Mouse (Mus musculus) embryo, embryonic 9.5 days (tissue): Measurements from ENCODE around the gene Zeb2.

Experiments
- DNase-seq: peaks from one replicate; pipeline ENCODE4 v3.0.0-alpha.2; 2017; ENCODE audit errors: extremely low spot score

Gene Zeb2

DNA sequence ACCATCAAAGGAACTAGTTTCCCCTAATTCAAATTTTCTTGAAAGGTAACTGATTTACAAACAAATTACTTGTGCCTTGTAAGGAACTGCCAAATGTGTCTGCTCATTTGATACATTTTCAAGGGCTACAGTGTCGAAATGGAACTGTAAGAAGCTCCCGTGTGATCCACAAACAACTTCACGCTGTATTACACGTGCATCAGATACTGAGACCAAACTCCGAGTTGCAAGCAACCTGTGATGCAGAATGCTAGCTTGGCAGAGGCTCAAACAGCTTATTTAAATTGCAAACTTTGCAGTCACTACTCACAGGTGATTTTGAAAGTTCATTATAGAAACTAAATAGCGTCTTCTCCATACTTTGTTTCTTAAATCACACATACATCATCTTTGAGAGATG lies 55.1 kb downstream of the Zeb2 start:
- DNase-seq: no peak

GRCm38 (mm10) chr2:45060768-45061167 lies 56.4 kb downstream of the Zeb2 start:
- DNase-seq: no peak

- no peak for DNase-seq
These were observed 57.0 kb downstream of the Zeb2 start for GRCm38 (mm10) chr2:45060202-45060601.

- no peak for DNase-seq
These were observed 57.6 kb downstream of the Zeb2 start for GRCm38 (mm10) chr2:45059599-45059998.

GRCm38 (mm10) chr2:45059010-45059409 lies 58.2 kb downstream of the Zeb2 start:
- no peak for DNase-seq

- no peak for DNase-seq
These were observed 59.0 kb downstream of the Zeb2 start for GRCm38 (mm10) chr2:45058183-45058582.

- DNase-seq: no peak
These were observed 60.2 kb downstream of the Zeb2 start for GRCm38 (mm10) chr2:45056856-45057562.

DNA sequence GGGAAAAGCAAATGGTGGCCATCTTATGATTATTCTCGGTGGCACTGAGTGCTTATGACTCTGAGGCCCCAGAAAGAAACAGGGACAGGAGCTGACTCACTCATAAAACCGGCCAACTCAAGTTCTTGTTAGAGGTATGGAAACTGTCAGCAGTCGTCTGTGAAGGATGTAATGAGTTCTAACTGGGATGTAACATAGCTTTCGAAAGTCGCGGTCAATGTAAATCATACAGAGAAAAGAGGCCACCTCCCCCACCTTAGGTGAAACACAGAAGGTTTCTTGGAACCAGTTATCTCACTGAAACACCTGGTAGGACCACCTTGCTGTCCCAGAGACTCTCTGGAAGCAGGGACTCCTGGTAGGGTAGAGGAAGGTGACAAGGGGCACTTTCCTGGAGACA lies 61.3 kb downstream of the Zeb2 start:
- no peak for DNase-seq

- no peak for DNase-seq
These were observed 62.1 kb downstream of the Zeb2 start for GRCm38 (mm10) chr2:45055034-45055615.

GRCm38 (mm10) chr2:45054070-45055025 lies 62.8 kb downstream of the Zeb2 start:
- DNase-seq: no peak

DNA sequence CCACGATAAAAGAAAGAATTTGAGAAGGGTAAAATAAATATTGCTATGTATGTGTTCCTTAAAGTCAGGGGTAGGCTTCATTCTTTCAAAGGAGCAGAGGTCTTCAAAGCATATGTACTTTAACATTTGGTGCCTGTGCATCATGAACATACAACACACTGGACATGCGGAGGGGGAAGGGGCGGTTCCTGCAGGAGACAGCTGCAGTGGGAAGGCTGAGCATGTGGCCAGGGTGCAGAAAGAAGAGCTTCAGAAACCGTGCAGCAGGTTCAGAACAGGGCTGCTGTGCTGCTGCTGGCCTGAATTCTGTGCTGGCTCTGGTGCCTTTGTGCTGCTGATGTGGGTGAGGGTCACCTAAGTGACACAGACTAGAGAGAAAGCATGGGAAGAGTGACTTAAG lies 64.6 kb downstream of the Zeb2 start:
- DNase-seq: no peak

DNA sequence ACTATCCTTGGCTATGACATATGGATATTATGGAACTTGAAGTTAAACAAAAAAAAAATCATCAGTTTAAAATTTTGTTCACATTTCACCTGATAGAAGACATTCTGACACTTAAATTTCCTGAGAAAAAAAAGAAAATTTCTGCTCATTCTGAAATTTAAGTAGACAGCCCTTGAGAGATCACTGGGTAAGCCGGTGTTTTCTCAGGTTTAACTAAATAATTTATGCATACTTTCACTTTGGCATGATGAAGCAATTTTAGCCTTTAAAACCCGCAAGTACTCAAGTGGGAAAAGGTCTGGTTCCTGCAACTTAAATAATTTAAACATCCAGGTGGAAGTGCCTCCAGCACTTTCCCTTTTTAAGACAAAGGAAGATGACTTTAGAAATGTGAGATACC lies 65.9 kb downstream of the Zeb2 start:
- DNase-seq: no peak

DNA sequence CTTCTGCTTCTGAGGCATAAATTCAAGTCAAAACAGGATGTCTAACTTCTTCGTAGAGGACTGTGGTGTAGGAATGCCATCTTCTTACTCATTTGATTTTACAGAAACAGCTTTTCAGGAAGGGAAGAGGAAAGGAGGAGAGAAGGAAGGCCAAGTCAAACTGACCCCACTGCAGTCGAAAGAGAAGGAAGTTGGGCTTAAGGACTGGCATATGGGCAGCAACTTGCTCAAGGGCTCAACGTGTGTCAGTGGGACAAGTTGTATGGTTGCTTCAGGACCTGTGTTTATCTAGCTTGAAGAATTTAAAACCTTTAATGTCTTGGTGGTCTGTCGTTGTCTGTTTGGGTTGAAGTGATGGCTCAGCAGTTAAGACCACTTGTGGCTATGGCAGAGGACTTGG lies 67.3 kb downstream of the Zeb2 start:
- DNase-seq: no peak

GRCm38 (mm10) chr2:45049279-45049678 lies 67.9 kb downstream of the Zeb2 start:
- DNase-seq: no peak

- no peak for DNase-seq
These were observed 76.4 kb downstream of the Zeb2 start for GRCm38 (mm10) chr2:45040706-45041312.

DNA sequence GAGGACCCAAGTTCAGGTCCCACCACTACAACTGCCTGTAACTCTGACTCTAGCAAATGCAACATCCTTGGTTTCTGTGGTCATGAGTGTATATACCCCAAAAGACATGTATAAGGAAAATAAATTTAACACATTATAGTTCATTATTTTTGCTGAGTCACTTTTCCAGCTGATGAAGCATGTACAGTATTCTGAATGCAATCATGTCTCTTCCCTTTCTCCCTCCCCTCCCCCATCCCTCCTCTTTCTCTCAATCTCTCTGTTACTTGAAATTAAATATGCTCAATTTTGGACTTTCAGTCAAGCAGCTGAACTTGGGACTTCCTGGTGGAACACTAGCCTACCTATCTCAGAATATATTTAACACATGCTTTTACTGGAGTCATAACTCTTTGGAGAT lies 77.7 kb downstream of the Zeb2 start:
- DNase-seq: no peak

DNA sequence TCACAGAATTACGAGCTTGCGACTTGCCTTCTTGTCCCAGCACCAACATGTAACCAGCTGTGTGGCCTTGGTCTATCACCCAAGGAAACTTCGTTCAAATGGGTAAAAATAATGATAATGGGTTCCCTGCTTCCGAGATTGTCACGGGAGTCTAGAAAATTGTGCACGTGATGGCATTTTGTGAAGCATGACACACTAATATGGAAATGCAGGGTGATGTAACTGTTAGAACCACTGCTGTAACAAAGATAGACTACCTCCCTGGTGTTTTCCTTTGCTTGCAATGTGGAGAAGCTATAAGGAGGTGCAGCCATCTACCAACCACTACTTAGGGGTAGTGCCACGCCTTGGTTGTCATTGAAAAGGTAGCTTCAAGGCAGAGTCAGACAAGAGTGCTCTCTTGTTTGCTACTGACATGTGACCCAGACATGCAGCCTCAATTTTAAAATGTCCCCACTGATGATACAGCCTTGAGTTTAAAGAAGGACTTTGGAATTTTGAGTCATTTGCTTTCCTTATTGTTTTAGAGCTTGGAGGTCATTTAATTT lies 89.0 kb downstream of the Zeb2 start:
- no peak for DNase-seq

DNA sequence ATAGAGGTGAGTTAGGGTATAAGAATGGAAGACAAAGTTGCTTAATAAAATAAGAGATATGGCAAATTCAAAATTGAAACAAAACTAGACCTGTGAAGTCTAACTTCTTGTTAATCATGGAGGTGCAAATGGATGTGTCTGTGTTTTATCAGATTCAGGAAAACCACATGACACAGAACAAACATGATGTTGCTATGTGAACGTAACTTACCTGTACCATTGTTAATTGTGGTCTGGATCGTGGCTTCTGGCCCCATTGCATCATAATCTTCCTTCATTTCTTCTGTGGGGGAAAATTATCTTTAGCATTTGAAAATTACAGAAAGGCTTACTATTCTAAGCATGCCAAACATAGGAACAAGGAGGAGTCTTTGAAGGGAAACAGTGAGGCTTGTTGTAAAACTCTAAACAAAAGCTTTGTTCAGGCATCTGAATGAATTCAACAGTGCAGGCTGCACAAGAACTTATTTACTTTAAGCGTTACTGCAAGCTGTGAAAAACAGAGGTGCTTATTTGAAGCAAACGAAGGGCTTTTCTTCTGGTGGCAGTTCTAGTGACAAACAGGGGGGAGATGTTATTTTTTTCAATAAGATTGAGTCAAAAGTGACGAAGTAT lies 99.9 kb downstream of the Zeb2 start:
- no peak for DNase-seq

DNA sequence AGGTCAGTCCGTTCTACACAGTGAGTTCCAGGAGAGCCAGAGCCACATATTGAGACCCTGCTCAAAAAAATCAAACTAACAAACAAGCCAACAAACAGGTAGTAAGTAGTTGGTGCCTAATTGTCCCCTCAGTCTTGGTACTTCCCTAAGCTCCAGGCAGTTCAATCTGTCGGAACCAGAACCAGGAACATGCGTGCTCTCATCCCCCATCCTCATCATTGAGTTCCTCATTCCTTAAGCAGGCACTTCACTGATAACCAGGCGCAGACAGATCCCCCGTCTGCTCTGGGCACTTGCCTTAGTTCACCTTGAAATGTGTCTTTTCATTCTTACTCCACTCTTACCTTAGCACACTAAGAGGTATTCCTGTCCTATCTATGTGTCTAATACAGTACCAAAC lies 103.9 kb downstream of the Zeb2 start:
- no peak for DNase-seq

DNA sequence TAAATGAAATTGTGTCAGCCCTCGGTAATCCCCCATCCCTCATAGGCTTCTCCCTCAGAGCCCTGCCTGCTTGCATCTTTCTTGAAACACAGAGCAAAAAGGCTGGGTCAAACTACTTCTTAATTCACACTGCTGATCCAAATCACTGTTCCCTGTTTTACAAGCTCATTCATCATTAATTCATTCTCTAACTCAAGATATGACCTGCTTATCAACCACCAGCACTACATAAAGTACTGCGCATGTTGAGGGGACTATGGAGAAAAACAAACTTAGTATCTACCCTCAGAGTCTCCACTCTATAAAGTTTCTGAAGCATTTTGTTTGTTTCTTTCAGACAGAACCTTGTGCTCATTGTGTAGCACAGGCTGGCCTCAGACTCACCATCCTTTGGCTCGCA lies 104.5 kb downstream of the Zeb2 start:
- no peak for DNase-seq

DNA sequence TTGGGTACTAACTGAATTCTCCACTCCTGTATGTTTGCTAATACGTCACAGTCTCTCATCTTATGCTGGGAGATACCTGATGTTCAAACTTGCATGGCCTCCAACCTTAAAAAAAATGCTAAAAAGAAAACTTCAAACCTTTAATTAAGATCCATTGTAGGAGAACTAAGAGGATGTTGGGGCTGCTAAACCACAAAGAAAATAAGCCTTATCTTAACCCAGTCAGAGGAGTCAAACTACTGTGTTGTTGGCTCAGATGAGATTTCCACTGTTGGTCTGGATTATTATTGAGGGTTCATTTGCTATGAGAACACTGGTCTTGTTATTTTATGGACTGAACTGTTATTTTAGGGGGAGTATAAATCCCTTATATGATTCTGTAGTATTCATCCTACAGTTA lies 106.5 kb downstream of the Zeb2 start:
- no peak for DNase-seq

DNA sequence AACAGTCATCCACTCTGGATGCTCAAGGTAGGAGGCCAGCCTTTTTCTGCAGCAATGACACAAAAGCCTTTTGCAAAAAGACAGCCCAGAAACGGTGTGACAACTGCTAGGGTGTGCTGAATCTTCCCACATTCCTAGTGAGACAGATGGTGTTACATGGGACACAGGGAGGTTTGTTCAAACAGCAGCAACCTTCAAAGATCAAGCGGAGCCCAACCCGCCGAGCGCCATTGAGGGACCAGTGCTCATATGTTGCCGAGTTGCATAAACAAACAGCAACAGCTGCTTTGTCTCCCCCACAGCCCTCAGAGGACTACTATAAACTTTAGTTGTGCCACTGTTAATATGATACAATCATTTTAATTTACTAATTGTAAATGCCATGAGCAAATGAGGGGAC lies 117.3 kb downstream of the Zeb2 start:
- peak; percentile 37 for DNase-seq
